Mouse (Mus musculus) hindbrain, embryonic 10.5 days (tissue): ENCODE data around the gene Dusp28. TPM values are rescaled to one million over a fixed set of nuclear protein-coding genes. Genes with fewer than 3 reads are reported as not detected.

Experiments used
- polyA plus RNA-seq: library from polyadenylated mRNA; unstranded; fragments of >200 nt; fragmentation: Nextera tagmentation; extraction: Ambion mirVana; gene quantifications from 2 replicates; pipeline ENCODE4 v1.2.1, GENCODE M21; 2016

Gene Dusp28
- polyA plus RNA-seq, 1 experiment from 2014 or later = 10.8 TPM

Other genes starting within 250 kb of the Dusp28 start
- 72.1 and 76.0 TPM in 2 replicates for gene Gpc1, start 75.3 kb upstream of the Dusp28 start, polyA plus RNA-seq
- 0.29 and 0.30 TPM in 2 replicates for gene Ankmy1, start 4.1 kb upstream of the Dusp28 start, polyA plus RNA-seq
- 27.3 and 27.5 TPM in 2 replicates for gene Rnpepl1, start 3.8 kb downstream of the Dusp28 start, polyA plus RNA-seq
- 44.6 and 53.0 TPM in 2 replicates for gene Capn10, start 27.4 kb downstream of the Dusp28 start, polyA plus RNA-seq
- 0.05 and 0.51 TPM in 2 replicates for gene Gpr35, start 43.9 kb downstream of the Dusp28 start, polyA plus RNA-seq
- gene Aqp12, start 99.4 kb downstream of the Dusp28 start, polyA plus RNA-seq = not detected in 2 replicates
- 48.2 and 79.0 TPM in 2 replicates for gene Kif1a, start 195.0 kb downstream of the Dusp28 start, polyA plus RNA-seq
- not detected in 2 replicates for gene Agxt, start 228.3 kb downstream of the Dusp28 start, polyA plus RNA-seq